Mouse (Mus musculus) neural tube, embryonic 12.5 days (tissue): ENCODE measurements at regions not wholly inside any gene's neighbourhood (a gene's known extent, or its start where the extent isn't known, plus 50 kb on each side); places are given as distances from the start of the nearest gene placed in this dataset.
"Not testable (repeated sequence)": the region's sequence is repeated elsewhere in the genome, so short reads cannot be mapped to it uniquely, and the experiment has no call there.

Source experiments
- ATAC-seq: fragments of 200-750 bp; cut with Nextera tagmentation; 2 replicates; pipeline ENCODE4 v1.8.0; 2017; ENCODE audit warnings: low read depth, mild to moderate bottlenecking, moderate TSS enrichment, moderate library complexity; ENCODE audit not compliant: low FRiP score
- H3K27ac ChIP-seq: fragments of 300-500 bp; sonication (generic); 2 replicates; pipeline ENCODE4 v1.5.1; 2016
- H3K27me3 ChIP-seq: fragments of 300-500 bp; sonication (generic); replicated peaks from 2 replicates; pipeline ENCODE4 v1.6.1; 2016; ENCODE audit warnings: mild to moderate bottlenecking
- H3K36me3 ChIP-seq: fragments of 300-500 bp; sonication (generic); 2 replicates; pipeline ENCODE4 v1.6.1; 2016; ENCODE audit warnings: mild to moderate bottlenecking
- H3K4me1 ChIP-seq: fragments of 300-500 bp; sonication (generic); 2 replicates; pipeline ENCODE4 v1.6.1; 2016
- H3K4me2 ChIP-seq: fragments of 300-500 bp; sonication (generic); replicated peaks from 2 replicates; pipeline ENCODE4 v1.6.1; 2016; ENCODE audit warnings: mild to moderate bottlenecking
- H3K4me3 ChIP-seq: fragments of 300-500 bp; sonication (generic); 2 replicates; pipeline ENCODE4 v1.5.1; 2016
- H3K9ac ChIP-seq: fragments of 300-500 bp; sonication (generic); 2 replicates; pipeline ENCODE4 v1.6.1; 2016; ENCODE audit warnings: mild to moderate bottlenecking
- H3K9me3 ChIP-seq: fragments of 300-500 bp; sonication (generic); 2 replicates; pipeline ENCODE4 v1.6.1; 2016; ENCODE audit warnings: mild to moderate bottlenecking
- WGBS: fragments of 180-500 bp; shearing (Covaris S2); methylation state at CpG from one replicate; pipeline ENCODE4 v1.1.7; 2016; 5-methylcytosine and 5-hydroxymethylcytosine counted together

- Histone ChIP-seq H3K4me2 (no peak overlapping the region), H3K27ac (no peak overlapping the region), H3K9me3 (no peaks in the 10 kb centered on the region), H3K4me3 (no peak overlapping the region), H3K27me3 (no peaks in the 10 kb centered on the region), H3K4me1 (no peaks in the 10 kb centered on the region), H3K9ac (no peak overlapping the region), H3K36me3 (no peaks in the 10 kb centered on the region)
- ATAC-seq, result no peak
- 60% methylated on average over 5 of the region's 5 CpGs for WGBS
Observed at GRCm38 (mm10) chr4:66691598-66692220, 135.7 kb upstream of the Tlr4 start.

GRCm38 (mm10) chr4:66693982-66694578, 133.3 kb upstream of the Tlr4 start:
- WGBS, result 60% methylated on average over 4 of the region's 4 CpGs
- peak; percentile 61; the same call in 1 of the 2 replicates for ATAC-seq
- H3K27ac ChIP-seq, result no peak overlapping the region
- H3K9ac ChIP-seq, result no peak overlapping the region
- H3K27me3 ChIP-seq, result no peaks in the 10 kb centered on the region
- no peaks in the 10 kb centered on the region for H3K36me3 ChIP-seq
- no peaks in the 10 kb centered on the region for H3K9me3 ChIP-seq
- H3K4me3 ChIP-seq, result no peak overlapping the region
- H3K4me1 ChIP-seq, result no peaks in the 10 kb centered on the region
- no peak overlapping the region for H3K4me2 ChIP-seq

GRCm38 (mm10) chr4:66715821-66716760, 111.3 kb upstream of the Tlr4 start:
- ATAC-seq, result peak; percentile 92
- Histone ChIP-seq H3K4me2 (no peak overlapping the region), H3K4me3 (no peak overlapping the region), H3K4me1 (no peaks in the 10 kb centered on the region), H3K27me3 (no peaks in the 10 kb centered on the region), H3K36me3 (no peaks in the 10 kb centered on the region), H3K9me3 (no peaks in the 10 kb centered on the region), H3K27ac (no peak overlapping the region), H3K9ac (no peak overlapping the region)
- 66% methylated on average over 6 of the region's 6 CpGs for whole genome bisulfite sequencing

GRCm38 (mm10) chr4:66737407-66737806, 90.0 kb upstream of the Tlr4 start:
- Histone ChIP-seq H3K4me3 (no peak overlapping the region), H3K9me3 (no peaks in the 10 kb centered on the region), H3K9ac (no peak overlapping the region), H3K27me3 (no peaks in the 10 kb centered on the region), H3K4me1 (no peaks in the 10 kb centered on the region), H3K4me2 (no peak overlapping the region), H3K36me3 (no peaks in the 10 kb centered on the region), H3K27ac (no peak overlapping the region)
- WGBS, result 16% methylated on average over 2 of the region's 2 CpGs
- ATAC-seq, result no peak

GRCm38 (mm10) chr4:66743421-66743820, 84.0 kb upstream of the Tlr4 start:
- H3K9me3 ChIP-seq, H3K4me1 ChIP-seq, ATAC-seq, H3K36me3 ChIP-seq, H3K27ac ChIP-seq, H3K4me3 ChIP-seq, H3K4me2 ChIP-seq, H3K27me3 ChIP-seq, H3K9ac ChIP-seq: not testable (repeated sequence)
- WGBS, result 91% methylated on average over 19 of the region's 19 CpGs

- Histone ChIP-seq H3K4me2 (no peak overlapping the region), H3K4me1 (no peaks in the 10 kb centered on the region), H3K4me3 (no peak overlapping the region), H3K27ac (no peak overlapping the region), H3K36me3 (no peaks in the 10 kb centered on the region), H3K27me3 (no peaks in the 10 kb centered on the region), H3K9me3 (no peaks in the 10 kb centered on the region), H3K9ac (no peak overlapping the region)
- 44% methylated on average over 4 of the region's 4 CpGs for WGBS
- ATAC-seq, result peak; percentile 63
Observed at GRCm38 (mm10) chr4:66768762-66769161, 58.6 kb upstream of the Tlr4 start.
